Mouse (Mus musculus) cerebellum, adult (tissue): Measurements from ENCODE around the gene Zfp523.

Experiments
- ATAC-seq: cut with Nextera tagmentation; 2 replicates; pipeline ENCODE4 v1.9.2; 2017; ENCODE audit warnings: mild to moderate bottlenecking, moderate library complexity, mixed read lengths; ENCODE audit not compliant: insufficient number of reproducible peaks, low FRiP score, low TSS enrichment

Gene Zfp523

DNA sequence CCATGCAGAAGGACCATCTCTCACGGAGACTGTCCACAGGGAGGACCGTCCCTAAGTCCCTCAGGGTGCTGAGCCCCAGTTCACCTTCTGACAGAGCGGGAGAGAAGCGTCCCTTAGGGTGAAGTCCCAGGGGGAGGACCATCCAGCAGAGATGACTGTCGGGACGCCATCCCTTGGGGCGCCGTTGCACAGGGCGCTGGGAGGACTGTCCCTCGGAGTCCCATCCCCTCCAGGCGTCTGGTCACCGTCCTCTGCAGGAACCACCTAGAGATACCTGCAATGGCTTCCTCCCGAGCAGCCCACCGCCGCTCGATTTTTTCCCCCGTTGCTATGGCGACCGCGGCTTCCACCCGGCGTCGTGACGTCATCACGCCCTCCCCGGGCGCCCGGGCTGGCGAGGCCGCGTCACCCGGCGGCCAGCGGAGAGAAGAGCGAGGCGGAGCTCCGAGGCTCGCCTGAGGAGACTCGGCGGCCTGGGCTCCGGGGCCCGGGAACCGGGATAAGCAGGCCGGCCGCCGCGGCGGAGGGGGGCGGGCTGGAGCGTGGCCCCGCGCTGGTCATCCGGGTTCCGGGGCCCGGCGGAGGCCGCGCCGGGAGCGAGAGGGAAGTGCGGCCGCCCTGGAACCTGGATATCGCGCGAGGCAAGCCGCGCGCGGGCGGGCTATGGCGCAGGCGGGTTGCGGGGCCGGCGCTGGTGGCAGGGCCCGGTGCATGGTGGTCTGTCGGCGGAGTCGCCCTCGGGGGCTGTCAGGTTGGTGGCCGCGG lies at the start of gene Zfp523:
TSS of gene Zfp523 (plus strand) at position 355 of the 765 bp plus-strand sequence.
- peak; percentile 81 for ATAC-seq

DNA sequence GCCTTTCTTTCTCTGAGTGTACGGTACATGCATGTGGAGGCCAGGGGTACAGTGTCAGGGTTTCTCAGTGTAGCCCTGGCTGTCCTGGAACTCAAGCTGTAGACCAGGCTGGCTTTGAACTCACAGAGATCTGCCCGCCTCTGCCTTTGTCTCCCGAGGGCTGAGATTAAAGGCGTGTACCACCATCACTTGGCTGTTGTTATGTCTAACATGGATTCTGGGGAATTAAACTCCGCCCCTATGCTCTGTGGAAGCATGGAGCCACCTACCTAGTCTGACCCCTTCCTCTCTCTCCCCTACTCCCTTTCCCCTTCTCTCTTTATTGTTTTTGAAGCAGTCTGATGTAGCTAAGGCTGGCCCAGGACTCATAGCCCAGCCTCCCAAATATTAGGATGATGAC lies 47.1 kb upstream of the Zfp523 start:
- no peak for ATAC-seq

DNA sequence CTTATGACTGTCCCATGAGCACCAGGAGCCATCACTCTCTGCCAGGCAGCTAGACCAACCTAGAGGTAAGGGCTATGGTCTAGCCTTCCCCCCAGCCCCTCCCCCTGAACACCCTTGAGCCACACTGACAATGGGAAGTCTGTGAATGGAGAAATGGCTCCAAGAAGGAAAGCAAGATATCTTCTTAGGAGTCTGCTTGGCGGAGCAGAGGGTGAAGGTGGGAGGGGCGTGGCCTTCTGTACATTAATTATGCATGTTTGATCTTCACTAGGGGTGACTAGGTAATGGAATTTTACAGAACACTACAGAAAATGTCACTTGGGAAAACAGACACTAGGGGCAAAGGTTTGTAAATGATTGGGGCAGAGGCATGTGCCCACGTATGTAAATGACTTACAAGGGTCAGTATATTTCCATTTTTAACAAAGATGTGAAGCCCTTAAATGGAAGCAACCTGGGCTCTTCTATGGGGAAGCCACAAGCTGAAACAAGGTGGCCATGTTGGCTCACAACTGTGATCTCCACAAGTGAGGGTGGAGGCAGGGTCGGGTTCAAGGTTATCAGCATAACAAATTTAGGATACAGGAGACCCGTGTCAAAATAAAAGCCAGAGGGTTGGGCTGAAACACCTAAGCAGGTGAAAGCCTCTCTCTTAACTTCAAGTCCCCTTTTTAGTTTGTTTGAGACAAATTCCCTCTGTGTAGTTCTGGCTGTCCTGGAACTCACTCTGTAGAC lies 46.4 kb upstream of the Zfp523 start:
- ATAC-seq, result no peak

DNA sequence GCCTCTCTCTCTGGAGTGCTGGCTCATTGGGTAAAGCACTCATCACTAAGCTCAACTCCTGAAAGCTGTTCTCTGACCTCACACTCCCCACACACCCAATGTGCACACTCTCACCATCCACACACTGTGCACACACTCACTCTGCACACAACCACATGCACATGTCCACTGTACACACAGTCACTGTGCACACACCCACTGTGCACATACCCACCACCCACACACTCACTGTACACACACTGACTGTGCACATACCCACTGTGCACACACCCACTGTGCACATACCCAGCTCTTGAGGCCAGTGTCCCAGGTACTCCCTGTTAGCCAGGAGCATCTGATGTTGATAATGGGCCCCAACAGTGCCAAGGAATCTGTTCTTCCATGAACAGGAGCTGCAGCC lies 45.8 kb upstream of the Zfp523 start:
- no peak for ATAC-seq

DNA sequence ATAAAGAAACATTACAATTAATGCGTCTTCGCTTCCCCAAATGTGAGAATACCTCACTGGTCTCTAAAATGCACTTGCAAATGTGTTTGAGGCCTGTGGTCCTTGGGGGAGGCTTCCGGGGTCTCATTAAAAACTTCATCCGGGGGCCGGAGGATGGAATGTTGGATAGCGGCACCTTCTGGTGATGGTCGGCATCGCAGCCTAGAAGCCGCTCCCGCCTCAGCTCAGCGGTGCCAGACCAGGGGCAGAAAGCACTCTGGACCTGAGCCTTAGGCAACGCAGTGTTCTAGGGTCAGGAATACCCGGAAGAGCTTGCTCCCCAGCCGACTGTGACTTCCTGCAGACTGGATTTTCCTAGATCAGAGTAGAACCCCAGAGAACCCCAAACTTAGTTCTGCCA lies 43.7 kb upstream of the Zfp523 start:
- ATAC-seq, result no peak; the same call in 1 of the 2 replicates

DNA sequence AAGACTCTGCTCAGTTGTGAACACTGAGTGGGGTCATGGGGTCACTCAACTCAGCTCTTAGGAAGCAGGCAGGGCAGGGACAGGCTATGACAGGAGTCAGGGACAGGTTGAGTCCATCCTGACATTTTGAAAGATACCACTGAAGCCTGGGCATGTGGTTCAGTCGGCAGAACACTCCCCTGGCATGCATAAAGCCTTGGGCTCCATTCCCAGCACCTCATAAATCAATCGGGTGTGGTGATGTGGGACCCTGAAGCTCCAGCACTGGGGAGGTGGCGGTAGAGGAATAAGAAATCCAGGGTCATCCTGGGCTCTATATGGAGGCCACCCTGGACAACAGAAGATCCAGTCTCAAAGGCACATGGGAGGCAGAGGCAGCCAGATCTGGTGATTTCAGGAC lies 41.4 kb upstream of the Zfp523 start:
- ATAC-seq, result no peak

DNA sequence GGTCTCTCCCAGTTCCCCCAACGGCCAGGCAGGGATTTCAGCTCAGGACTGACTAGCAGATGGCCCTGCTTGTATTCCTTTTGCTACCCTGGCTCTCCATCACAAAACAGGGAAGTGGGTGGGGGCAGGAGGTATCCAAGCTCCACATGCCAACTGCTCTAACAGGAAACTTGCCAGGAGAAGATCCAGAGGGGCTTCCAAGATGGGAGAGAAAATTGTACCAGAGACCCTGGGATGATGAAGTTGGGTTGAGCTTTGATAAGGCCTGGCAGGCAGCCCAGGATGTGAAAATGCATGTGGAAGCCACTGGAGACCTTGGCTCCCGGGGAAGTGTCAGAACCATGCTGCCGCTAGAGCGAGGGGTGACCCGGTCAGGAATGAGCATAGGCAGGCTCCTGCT lies 40.7 kb upstream of the Zfp523 start:
- ATAC-seq, result no peak

DNA sequence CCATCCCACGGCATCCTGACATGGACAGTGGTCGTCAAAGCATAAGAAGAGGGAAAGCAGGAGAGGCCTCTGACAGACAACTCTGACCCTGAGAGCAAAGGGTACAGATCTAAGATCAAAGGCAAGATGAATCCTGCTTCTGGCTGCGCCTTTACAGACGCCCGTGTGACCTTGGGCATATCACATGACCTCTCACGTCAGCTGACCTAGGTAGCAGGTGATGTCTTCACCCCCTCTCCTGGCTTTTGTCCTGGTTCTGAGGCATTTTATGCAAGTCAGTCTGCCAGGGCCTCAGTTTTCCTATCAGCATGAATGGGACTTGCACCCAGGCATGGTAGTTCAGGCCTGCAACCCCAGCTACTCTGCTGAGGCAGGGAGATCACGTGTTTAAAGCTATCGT lies 38.9 kb upstream of the Zfp523 start:
- ATAC-seq, result no peak

DNA sequence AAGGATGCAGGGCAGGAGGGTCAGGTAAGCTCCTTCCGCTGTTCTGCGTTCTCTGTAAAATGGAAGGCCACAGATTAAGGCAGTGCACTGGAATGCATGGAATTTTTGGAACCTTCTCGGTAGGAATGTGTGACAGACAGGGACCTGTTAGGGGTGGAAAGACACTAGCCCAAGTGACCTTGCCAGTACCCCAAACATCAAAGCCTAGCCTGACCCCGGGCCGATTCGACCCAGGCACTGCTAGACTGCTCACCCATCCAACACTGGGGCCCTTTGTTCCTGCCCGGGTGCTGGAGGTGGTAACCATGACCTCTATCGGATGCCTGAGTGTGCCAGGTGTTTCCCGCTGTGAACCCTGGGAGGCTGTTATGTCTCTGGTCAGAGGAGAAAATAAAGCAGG lies 38.2 kb upstream of the Zfp523 start:
- ATAC-seq, result no peak

DNA sequence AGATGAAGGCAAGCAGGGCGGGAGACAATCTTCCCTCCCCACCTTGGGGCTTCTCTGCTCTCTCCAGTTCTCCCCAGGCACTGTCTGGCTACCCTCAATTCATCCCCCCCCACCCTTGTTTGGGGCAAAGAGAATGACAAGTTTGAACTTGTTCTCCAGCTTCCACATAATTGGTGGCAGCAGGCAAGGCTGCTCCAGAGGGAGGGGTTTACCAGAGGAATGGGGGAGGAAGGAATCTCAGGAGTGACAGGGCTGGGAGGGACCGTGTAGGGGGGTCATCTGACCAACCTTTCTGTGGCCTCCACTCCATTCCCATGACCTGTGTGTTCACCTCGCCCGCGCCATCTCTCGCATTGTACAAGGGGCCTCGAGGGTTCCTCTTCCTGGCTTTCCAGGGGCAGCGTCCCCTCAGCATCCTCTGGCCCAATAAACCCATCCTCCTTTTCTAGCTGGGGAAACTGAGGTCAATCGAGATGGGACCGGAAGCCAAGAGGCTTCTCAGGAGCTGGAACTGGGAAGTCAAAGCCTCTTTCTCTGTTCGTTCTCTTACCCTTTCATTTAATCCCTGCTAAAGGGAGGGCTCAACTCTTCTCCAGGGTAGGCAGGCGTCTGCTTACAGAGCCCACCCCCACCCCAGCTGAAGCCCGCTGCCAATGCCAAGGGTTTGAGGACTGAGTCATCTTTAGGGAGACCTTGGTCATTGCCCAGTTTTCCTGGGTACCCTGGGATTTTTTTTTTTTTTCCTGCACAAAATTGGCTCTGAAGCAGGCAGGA lies 36.3 kb upstream of the Zfp523 start:
- ATAC-seq, result no peak

DNA sequence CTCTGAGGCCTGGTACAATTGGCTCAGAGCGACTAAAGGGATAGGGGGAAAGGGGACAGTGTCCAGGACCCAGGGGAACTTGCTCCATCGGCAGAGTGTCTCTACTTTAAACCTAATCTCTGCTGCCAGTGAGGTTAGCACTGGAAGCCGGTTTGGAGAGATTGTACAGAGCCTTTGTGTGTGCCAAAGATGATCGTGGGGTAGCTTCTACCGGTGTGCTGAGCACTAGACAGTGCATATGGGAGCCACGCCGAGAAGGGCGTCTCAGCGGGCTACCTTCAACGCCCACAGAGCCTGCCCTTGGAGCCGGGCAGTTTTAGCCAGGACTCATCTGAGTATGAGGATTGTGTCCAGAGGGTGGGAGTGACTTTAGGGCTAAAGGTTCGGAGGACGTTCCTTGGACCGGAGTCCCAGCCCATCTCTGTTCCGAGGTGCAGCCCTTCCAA lies 35.7 kb upstream of the Zfp523 start:
- ATAC-seq, result no peak

DNA sequence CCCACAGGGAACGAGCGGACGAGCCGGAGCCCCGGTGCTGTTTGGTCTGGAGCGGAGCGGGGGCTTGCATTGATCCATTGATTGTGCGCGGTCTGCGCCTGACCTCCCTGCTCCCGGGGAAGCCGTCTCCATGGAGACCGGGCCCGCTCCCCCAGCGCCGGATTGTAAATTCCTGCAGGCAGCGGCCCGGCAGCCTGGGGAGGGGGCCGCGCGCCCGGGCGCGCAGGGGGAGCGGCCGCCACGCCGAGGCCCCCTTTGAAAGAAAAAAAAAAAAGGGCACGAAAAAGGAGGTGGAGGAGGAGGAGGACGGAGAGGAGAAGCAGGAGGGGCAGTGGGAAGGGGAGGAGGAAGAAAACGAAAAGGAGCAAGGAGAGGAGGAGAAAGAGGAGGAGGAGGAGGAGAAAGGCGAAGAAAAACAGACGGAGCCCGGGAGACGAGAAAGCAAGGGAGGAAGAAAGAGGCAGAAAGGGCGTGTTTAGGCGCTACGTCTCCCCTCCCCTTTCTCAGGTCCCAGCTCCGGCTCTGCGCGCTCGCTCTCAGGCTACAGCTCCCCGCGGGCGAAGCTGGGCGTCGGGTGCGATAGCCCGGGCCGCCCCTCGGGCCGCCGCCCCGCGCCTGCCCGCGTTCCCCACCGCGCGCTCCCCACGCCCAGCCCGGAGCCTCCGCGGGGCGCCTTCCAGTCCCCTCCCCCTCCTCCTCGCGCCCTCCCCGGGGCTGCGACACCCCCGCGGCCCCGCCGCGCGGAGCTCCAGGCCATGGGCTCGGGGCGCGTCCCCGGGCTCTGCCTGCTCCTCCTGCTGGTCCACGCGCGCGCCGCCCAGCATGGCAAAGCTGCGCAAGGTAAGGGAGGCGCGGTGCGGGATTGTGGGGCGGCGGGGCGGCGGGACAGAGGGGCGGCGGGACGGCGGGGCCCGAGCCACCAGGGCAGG lies 34.9 kb upstream of the Zfp523 start, which contains the start of gene Scube3:
TSS of gene Scube3 (plus strand) at position 371 of the 929 bp plus-strand sequence.
- no peak; the same call in 1 of the 2 replicates for ATAC-seq

DNA sequence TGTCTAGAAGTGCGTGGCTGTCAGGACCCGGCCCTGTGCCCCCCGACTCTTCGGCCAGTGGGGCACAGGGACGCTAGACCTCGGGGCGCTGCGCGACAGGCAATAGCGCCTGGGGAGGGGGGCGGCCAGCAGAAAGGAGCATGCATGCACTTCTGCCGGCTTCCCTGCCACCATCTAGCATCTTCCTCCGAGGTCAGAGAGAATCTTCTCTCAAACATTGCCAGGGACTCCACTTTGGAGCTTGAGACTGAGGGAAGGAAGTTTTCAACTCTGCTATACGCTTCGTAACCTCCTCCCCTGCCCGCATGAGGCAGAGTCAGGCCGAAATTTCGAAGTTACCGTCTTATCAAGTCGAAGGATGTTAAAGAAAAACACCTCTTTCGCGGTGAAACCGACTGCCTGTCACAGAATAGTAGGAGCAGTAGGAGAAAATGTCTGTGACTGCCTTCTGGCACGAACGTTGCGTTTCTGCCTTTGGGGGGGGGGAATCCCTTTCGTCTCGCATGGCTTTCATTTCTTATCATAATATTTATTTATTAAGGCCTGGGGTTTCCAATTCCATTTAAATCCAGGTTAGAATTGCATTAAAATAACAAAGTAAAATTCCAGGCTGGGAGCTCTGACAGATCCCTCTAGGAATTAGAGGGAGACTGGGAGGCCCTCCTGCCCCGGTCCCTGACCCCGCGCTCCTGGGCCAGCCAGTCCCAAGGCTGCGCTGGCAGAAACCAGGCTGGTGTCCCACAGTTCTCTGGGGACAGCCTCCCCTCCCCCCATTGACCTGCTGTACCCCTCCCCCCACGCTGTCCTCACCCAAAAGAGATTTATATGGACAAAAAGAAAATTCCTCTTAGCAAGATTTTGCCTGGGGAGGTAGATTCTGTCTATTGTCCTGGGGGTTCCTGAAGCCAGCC lies 34.0 kb upstream of the Zfp523 start:
- ATAC-seq, result no peak

DNA sequence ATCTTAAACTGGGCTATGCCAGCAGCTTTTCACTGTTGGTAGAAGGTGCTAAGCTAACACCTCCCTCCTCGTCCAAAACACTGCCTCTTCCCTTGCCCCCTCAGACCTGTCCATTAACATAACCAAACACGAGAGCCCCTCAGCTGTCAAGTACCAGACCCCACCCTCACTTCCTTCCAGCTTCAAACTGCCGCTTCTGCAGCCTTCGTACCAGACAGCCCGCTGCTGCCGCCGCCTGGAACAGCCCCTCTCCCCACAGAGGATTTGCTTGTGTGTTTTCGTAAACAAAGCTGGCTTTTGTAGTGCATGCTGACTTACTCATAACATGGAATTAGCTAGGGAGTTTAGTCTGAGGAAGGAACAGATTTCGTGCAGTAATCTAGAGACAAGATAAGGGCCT lies 33.2 kb upstream of the Zfp523 start:
- no peak for ATAC-seq

DNA sequence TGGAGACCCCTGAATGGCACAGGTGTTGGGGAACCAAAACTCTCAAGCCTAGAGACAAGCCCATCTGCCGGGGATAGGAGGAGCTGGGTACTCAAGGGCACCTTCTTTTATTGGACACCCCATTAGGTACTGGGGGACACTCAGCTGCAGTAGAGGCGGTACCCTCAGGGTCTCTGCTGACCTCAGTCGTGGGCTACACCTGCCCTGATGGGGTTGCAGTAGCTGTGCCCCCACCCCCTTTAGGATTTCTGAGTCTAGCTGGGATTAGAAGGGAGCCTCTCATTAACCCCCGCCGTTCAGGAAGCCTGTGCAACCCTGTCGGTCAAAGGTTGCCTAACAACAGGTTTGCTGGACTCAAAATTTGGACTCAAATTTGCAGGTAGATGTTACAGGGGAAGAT lies 32.7 kb upstream of the Zfp523 start:
- ATAC-seq, result no peak

DNA sequence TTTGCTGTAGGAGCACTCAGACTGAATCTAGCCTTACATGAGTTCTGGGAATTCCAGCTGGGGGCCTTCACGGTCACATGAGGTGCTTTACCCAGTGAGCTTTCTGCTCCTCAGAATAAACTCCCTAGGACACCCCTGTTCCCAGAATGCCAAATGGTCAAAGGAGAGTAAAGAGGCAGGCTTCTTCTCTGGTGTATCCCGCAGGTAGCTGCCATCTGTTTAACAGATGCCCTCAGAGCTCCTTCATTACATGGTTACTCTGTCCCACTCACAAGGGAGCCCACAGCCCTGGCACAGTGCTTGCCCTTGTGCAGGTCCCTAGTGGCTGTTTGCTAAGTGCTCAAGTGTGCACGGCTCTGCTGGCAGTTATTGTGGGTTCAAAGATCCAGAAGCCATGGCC lies 28.6 kb upstream of the Zfp523 start:
- peak; percentile 72; the same call in 1 of the 2 replicates for ATAC-seq

DNA sequence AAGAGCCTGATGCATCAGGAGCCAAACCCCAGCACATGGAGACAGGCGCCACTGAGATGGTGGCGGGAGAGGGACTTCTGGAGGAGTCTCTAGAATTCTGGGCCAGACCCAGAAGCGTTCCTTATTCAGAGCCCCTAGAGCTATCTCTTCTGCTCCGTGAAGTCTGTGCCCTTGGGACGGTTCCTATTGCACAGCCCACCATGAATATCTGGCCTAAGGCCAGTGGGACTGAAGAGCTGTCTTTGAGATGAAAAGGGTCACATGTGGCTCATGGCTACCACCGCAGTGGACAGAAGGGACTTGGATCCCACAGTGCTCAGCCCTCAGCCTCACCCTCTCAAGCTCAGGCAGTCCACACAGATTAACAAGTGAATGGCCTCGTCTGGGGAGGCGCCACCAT lies 27.2 kb upstream of the Zfp523 start:
- no peak for ATAC-seq

DNA sequence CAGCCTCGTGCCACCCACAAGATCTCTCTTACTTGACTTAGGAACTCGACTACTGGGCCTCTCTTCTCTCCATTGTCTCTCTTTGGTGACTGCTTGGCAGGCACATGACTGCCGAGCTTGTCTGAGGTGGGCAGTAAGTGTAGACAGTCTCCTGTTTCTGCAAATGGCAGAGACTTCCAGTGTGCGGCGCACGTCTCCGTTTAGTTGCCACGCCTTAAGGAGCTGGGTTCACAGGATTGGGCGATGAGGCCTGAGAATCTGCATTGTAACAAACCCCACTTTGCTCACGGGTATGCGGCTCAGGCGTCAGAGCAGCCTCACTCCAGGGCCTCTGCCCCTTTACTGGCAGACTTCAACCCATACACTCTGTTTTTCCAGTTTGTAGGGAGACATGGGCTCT lies 26.5 kb upstream of the Zfp523 start:
- ATAC-seq, result no peak

DNA sequence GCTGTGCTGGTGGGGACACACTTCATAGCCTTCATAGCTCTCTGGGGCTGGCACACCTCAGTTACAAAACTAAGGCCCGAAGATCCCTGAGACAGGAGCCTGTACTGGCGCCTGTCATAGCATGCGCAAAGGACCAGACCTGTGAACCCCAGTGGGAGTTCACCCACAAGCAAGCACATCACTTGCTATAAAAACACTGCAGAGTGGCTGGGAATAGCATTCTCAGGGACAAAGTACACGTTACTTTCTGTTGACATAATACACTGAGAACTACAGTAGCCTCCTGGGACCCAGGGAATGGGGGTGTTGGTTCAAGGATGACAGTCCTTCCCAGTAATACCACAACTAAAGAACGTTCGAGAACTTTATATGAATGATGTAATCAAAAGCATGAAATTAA lies 23.8 kb upstream of the Zfp523 start:
- no peak for ATAC-seq
